Mouse (Mus musculus): Measurements from ENCODE around the gene Cda.

The Cda gene

DNA sequence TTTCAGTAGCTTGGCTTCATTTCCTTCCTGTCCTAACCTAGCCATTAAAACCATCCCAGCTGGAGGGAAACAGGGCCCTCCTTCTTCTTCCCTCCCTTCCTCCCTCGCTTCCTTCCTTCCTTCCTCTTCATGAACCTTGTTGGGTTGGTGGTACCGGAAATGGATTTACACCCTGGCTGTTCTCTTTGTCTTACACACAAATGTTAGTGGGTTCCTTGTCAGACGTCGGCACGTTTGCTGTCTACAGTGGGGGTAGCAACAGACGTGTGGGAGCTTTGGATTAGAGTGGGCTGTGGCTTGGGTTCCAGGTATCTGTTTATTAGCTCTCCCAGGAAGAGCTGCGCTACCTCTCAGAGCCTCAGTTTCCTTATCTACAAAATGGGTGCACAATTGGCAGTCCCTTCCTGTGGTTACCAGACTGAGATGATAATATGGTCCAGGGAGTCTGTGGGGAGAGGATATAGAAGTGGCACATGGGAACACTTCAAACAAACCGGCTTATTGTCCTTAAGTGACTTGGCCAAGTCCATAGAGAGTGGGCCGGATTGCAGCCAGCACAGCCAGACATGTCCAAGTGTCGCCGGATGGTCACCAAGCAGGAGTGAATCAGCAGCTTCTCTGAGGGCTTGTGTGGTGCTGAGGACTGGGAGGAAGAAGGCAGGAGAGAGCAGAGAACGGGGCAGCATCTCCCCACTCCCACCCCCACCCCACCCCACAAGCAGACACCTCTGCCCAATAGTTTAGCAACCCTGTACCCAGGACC lies 887 bp upstream of the Cda start:
- DNase-seq (ENCODE audit: low read depth): no peak

DNA sequence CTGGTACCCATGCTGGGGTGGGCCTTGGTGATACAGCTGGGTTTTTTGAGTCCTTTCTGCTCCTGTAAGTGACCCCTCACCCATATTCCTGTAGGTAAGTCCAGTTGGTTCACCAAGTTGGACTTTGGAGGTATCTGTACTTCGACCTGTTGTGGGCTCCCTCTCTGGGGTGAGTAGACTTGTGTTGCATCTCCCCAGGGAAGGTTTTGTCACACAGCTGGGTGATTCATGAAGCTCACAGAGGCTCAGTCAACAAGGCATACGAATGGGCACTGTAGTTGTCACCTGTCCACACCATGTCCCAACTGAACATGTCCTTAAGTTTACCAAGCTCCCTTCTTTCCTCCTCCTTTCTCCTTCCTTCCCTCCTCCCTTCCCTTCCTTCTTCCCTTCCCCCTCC lies 1.2 kb downstream of the Cda start:
- no peak for DNase-seq (ENCODE audit: low read depth)

DNA sequence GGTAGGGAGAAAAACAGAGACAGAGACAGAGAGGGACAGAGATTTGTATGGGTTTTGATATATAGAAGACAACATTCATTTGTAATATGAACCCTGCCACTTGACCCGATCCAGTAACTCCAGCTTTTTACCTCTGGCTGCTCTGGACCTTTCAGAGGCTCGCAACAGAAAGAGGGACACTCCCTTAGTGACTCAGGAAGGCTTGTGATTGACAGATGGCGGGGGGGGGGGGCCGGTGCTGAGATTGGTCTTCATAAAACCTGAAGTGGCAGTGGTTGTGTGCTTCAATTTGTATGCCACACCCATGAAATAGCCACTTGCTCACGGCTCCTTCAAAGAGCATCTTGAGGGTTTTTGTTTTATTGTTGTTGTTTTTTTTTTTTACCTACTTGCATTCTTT lies 4.3 kb downstream of the Cda start:
- DNase-seq (ENCODE audit: low read depth): no peak

DNA sequence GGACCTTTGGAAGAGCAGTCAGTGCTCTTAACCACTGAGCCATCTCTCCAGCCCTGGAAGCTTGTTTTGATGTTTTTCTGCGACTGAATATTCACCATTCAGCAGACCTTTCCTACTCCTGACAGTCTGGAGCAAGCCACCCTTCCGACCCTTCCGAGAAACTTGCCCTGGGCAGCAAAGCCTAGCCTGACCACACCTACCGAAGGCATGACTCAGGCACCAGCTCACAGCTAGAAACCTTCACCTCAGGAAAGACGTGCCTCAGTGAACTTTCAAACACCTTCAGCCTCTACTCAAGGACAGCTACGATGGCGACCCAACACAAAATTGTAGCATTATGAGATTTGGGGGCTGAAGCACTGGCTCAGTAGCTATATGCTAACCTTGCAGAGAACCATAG lies 4.9 kb downstream of the Cda start:
- DNase-seq (ENCODE audit: low read depth): no peak

DNA sequence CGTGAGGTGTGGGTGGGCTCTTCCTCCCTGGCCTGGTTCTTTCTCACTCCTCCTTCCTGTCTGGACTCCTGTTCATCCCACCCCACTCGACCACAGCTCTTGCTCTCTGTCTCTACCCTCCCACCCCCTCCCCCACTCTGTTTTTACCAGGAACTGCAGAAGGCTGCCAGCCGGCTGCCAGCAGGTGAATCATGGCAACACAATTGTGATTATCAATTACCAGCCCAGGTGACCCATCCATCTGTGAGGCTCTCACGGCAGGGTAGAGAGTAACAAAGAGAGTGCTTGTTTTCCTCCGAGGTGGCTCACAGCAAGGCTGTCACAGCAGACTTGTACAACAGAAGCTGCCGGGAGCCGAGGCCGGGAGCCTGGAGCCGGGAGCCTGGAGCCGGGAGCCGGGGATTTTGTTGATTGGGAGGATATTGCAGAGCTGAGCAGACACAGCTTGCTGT lies 6.4 kb downstream of the Cda start:
- no peak for DNase-seq (ENCODE audit: low read depth)

DNA sequence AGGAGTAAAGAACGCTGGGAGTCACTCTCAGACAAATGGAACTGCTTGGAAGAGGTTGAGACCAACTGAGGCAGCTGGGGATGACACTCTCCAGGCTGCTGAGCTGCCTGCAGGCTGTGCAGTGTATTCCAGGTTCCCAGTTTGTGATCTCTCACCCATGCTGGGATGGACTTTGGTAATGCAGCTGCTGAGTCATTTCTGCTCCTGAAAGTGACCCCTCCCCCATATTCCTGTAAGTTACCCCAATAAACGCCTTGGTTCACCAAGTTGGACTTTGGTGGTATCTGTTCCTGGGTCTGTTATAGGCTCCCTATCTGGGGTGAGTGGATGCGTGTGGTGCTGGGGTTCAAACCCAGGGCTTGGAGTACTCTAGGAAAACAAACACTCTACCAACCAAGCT lies 9.6 kb downstream of the Cda start:
- no peak for DNase-seq (ENCODE audit: low read depth)

GRCm38 (mm10) chr4:138356551-138356950 lies 11.2 kb downstream of the Cda start:
- no peak for DNase-seq (ENCODE audit: low read depth)

- no peak for DNase-seq (ENCODE audit: low read depth)
Measured at GRCm38 (mm10) chr4:138356141-138356540, 11.7 kb downstream of the Cda start.

DNA sequence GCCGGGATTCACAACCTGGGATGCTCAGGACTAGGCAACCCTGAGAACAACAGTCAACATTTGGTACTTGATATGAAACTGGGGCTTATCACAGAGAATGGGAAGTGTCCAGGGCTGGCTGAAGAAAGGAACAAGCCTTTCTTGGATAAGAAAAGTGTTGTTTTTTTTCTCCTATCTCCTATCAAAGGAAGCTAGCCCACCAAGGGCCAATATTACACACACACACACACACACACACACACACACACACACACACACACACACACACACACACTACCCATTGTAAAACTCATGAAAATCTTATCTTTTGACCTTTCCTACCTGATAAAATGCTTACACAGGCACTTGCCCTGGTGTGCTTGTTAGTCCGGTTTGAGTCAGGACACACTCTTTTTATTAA lies 12.3 kb downstream of the Cda start:
- DNase-seq (ENCODE audit: low read depth): no peak

GRCm38 (mm10) chr4:138353438-138354171 lies 14.2 kb downstream of the Cda start:
- DNase-seq (ENCODE audit: low read depth): no peak

GRCm38 (mm10) chr4:138352692-138353091 lies 15.1 kb downstream of the Cda start:
- DNase-seq (ENCODE audit: low read depth): no peak

DNA sequence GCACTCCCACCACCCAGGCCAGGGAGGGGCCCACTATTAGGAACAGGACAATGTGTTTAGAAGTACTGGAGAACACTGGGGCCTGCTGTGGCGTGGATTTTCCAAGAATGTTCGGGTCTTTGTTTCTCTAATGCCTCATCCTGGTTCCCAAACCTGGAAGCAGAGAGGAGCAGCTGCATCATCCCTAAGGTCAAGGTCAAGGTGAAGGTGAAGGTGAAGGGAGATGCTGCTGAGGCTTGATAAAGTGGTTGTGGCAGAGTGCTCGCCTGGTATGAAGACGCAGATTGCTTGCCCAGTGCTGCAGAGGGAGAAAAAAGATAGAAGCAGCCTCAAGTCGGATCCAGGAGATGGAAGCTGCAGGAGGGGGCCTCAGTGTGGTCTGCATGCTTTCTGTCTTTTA lies 16.0 kb downstream of the Cda start:
- DNase-seq (ENCODE audit: low read depth): no peak

- DNase-seq (ENCODE audit: low read depth): no peak
Measured at GRCm38 (mm10) chr4:138348716-138349115, 19.1 kb downstream of the Cda start.

GRCm38 (mm10) chr4:138347280-138347679 lies 20.5 kb downstream of the Cda start:
- no peak for DNase-seq (ENCODE audit: low read depth)

GRCm38 (mm10) chr4:138344891-138345545 lies 22.8 kb downstream of the Cda start:
- DNase-seq (ENCODE audit: low read depth): no peak

GRCm38 (mm10) chr4:138343341-138343837 lies 24.4 kb downstream of the Cda start:
- no peak for DNase-seq (ENCODE audit: low read depth)

DNA sequence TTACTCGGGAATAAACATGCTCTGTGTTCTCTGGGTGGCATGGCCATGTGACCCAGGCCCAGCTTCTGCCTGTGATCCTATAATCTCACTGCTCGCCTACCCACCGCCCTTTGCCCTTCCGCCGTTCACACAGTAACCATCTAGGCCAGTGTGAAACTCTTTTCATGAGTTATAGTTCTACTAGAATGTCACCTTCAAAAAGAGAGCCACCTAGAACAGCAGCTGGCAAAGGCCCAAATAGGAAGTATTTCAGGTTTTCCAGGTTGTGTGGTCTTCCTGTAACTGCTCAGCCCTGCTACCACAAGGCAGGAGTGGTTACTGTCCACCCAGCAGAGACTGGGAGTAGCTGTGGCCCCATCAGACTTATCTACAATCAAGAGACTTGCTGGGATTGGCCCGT lies 25.0 kb downstream of the Cda start:
- DNase-seq (ENCODE audit: low read depth): no peak

GRCm38 (mm10) chr4:138342048-138342447 lies 25.7 kb downstream of the Cda start:
- DNase-seq (ENCODE audit: low read depth): no peak

DNA sequence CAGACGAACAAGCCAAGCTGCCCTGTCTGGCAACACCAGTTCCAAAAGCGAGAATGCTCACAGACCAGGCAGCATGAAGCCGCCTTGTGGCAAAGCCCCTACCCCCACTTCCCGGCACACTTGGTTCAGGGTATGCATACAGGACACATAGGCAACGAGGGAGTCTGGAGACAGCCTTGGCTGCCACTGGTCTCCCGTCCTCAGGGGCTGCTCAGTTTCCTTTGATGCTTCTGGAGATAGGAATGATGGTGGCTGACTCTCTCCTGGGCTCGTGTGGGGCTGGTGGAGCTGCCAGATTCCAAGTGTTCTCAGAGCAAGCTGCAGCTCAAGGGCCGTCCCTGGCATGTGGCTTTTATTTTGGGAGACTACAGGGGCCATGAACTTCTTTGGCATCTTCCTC lies 26.4 kb downstream of the Cda start:
- no peak for DNase-seq (ENCODE audit: low read depth)

DNA sequence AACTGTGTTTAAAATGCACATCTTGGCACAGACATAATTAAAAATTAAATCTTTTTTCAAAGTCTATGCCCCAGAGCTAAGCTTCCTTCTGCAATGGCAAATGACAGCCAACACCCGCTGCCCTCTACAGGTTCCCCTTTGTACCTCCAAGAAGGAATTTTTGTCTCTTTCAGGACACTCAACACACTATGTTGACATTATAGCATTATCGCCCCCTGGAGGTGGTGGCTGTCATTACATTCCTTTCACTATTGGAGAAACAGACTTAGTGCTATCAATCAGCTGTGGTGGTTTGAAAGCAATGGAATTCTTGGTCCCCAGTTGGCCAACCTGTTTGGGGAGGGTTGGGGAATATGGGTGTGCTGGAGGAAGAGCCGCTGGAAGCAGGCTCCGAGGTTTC lies 27.8 kb downstream of the Cda start:
- DNase-seq (ENCODE audit: low read depth): no peak

- no peak for DNase-seq (ENCODE audit: low read depth)
Measured at GRCm38 (mm10) chr4:138337341-138337740, 30.5 kb downstream of the Cda start.

GRCm38 (mm10) chr4:138336876-138337275 lies 30.9 kb downstream of the Cda start:
- DNase-seq (ENCODE audit: low read depth): no peak

GRCm38 (mm10) chr4:138335648-138336047 lies 32.1 kb downstream of the Cda start:
- no peak for DNase-seq (ENCODE audit: low read depth)

All from c-Kit-positive CD71-negative TER-119-negative erythroid progenitor cells, embryonic 14.5 days (primary cell).